Mouse (Mus musculus) bone marrow, adult 2 months (tissue): ENCODE data around the gene Camk2g.

Experiments
- CTCF ChIP-seq: fragments of 200-500 bp; IDR thresholded peaks from 2 replicates; pipeline ENCODE4 v1.5.1; 2011; ENCODE audit warnings: low read length, control low read depth; ENCODE audit not compliant: control insufficient read depth, insufficient read depth
- POLR2A ChIP-seq: fragments of 200-500 bp; IDR thresholded peaks from 2 replicates; pipeline ENCODE4 v1.6.1; 2011; ENCODE audit warnings: low read depth, mild to moderate bottlenecking, control low read depth, low read length, borderline replicate concordance; ENCODE audit not compliant: control insufficient read depth

- TF ChIP-seq CTCF (no peak), POLR2A (no peak)
These were observed 68.1 kb downstream of the Camk2g start for GRCm38 (mm10) chr14:20725660-20726339.
